In the genomic region with DNA sequence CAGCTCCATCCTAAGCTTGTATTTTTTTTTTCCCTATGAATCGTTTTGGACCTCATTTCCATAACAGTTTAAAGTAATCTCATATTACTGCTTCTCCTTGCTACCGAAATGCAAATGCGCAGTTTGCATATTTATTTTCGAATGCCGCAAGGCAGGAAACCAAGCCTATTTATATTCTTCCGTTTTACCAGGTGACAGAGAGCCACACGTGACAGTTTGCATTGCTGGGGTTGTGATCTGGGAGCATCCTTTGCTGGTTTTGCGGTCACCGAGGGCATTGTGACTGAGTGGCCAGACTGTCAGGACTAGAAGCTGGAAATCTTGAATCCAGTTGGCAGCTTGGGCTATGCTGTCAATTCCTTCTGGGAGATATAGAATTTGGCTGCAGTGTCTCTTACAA, we compare ENCODE assay signal across 13 mouse cellular contexts. TPM values are rescaled to one million over a fixed set of nuclear protein-coding genes. Genes with fewer than 3 reads are reported as not detected.
DNase-seq lines count a peak whose midpoint lies in the region; ATAC-seq and TF ChIP-seq lines count a peak whose summit lies in the region.
"Had no signal": no experiment of that assay in that cellular context is flagged by ENCODE, and none has a peak within 500 bp of the region (broad histone marks: within the 10 kb centered on the region; RNA-seq: fewer than 3 reads in every experiment).

No protein-coding gene starts in this region.

- no peak for TF ChIP-seq POLR2A in heart, adult 2 months (IDR thresholded peaks at IDR 0.05; ENCODE audit: insufficient read depth, low read depth, low read length)

- intact Hi-C loops in heart, adult 2 months (cut with DNase I), result no loop called here
- intact Hi-C loops in heart, postnatal 14 days (cut with DNase I), result no loop called here

- peak in 1 of 2 experiments; percentile 47 for DNase-seq in heart, adult 2 months
- no peak for DNase-seq in heart, postnatal 14 days
- DNase-seq in spleen, adult 18-20 months, result peak; percentile 48 to 55
- DNase-seq in spleen, postnatal 4 days (ENCODE audit: low spot score in 2 of 2), result no peak
- DNase-seq in thymus, postnatal 36 days, result peak; percentile 19 to 33
- DNase-seq in adrenal gland, adult 2 months, result no peak
- DNase-seq in embryo, embryonic 10 days (ENCODE audit: low spot score), result no peak
- DNase-seq: adrenal gland, postnatal 14 days; cerebellum, adult 11-12 months; lung, postnatal 10 days had no signal

- no peak for TF ChIP-seq EP300 in heart, adult 2 months (IDR thresholded peaks at IDR 0.05; ENCODE audit: insufficient read depth, low read depth, low read length)

- H3K79me2 ChIP-seq in heart, adult 2 months (replicated peaks; ENCODE audit: control insufficient read depth, insufficient read depth, low read length), result no peaks in the 10 kb centered on the region

- peaks cover 5% of the 10 kb centered on the region for H3K4me1 ChIP-seq in heart, adult 2 months (ENCODE audit: control insufficient read depth, insufficient read depth, low read length)
- H3K4me1 ChIP-seq: intestine, embryonic 15.5 days had no signal

- no peak for TF ChIP-seq CTCF in heart, adult 2 months (IDR thresholded peaks at IDR 0.05)

- H3K36me3 ChIP-seq in heart, adult 2 months (ENCODE audit: control insufficient read depth, insufficient read depth, low read length), result no peaks in the 10 kb centered on the region
- H3K36me3 ChIP-seq: intestine, embryonic 15.5 days had no signal

- H3K27ac ChIP-seq in heart, adult 2 months, result peak overlapping the region; percentile 24
- H3K27ac ChIP-seq: intestine, embryonic 15.5 days had no signal

- WGBS in heart, adult 2 months, result 29% methylated on average over 9 of the region's 9 CpGs

- H3K4me3 ChIP-seq in heart, adult 2 months, result no peak overlapping the region
- H3K4me3 ChIP-seq: intestine, embryonic 15.5 days had no signal

- no peak overlapping the region for H3K9ac ChIP-seq in heart, adult 2 months (ENCODE audit: low read depth, low read length)
- H3K9ac ChIP-seq: intestine, embryonic 15.5 days had no signal

- no peaks in the 10 kb centered on the region for H3K27me3 ChIP-seq in heart, adult 2 months (ENCODE audit: control insufficient read depth, insufficient read depth, low read length)
- H3K27me3 ChIP-seq: intestine, embryonic 15.5 days had no signal

- ATAC-seq in hematopoietic stem cell, adult 5-6 weeks (replicated peaks in 1 of 2; ENCODE audit: insufficient read depth in 1 of 2, low FRiP score in 2 of 2, low TSS enrichment in 1 of 2, low read depth in 1 of 2, poor library complexity in 2 of 2, severe bottlenecking in 2 of 2), result peak; percentile 86 to 89
- ATAC-seq: intestine, embryonic 15.5 days; Patski had no signal

RNA-seq across cellular contexts. Expression of a gene that starts 19.6 kb away (rescaled TPM):
- 100 to 1,000 TPM; 241 to 300 TPM for total RNA-seq in heart, adult 2 months (2021)
- 182 and 222 TPM in 2 replicates for polyA plus RNA-seq in heart, adult 2 months (2012; rRNA removed)
- total RNA-seq in heart, postnatal 14 days (2021), result 100 to 1,000 TPM; 172 to 178 TPM
- total RNA-seq in hematopoietic stem cell, adult 5-6 weeks (2017), result 0.20 and 0.38 TPM in 2 replicates
- total RNA-seq in adrenal gland, adult 2 months (2021), result 100 to 1,000 TPM in 1 of 2 experiments, 10 to 100 TPM in 1; 90.4 to 111 TPM
- 340 and 381 TPM in 2 replicates for polyA plus RNA-seq in adrenal gland, adult 2 months (2012; rRNA removed)

RNA-seq across cellular contexts. Expression of a gene that starts 44.3 kb away (rescaled TPM):
- 1 to 10 TPM; 7.3 to 7.7 TPM for total RNA-seq in heart, adult 2 months (2021)
- 12.9 and 19.8 TPM in 2 replicates for polyA plus RNA-seq in heart, adult 2 months (2012; rRNA removed)
- total RNA-seq in heart, postnatal 14 days (2021), result 10 to 100 TPM; 10.3 to 13.9 TPM
- 17.9 and 21.6 TPM in 2 replicates for total RNA-seq in hematopoietic stem cell, adult 5-6 weeks (2017)
- total RNA-seq in adrenal gland, adult 2 months (2021), result 10 to 100 TPM; 16.6 to 19.3 TPM
- 59.5 and 66.7 TPM in 2 replicates for polyA plus RNA-seq in adrenal gland, adult 2 months (2012; rRNA removed)

RNA-seq across cellular contexts. Expression of a gene that starts 58.7 kb away (rescaled TPM):
- 1 to 10 TPM; 4.1 to 4.3 TPM for total RNA-seq in heart, adult 2 months (2021)
- 17.0 and 20.4 TPM in 2 replicates for polyA plus RNA-seq in heart, adult 2 months (2012; rRNA removed)
- total RNA-seq in heart, postnatal 14 days (2021), result 1 to 10 TPM; 6.0 to 7.8 TPM
- total RNA-seq in hematopoietic stem cell, adult 5-6 weeks (2017), result 1.2 and 1.6 TPM in 2 replicates
- total RNA-seq in adrenal gland, adult 2 months (2021), result 10 to 100 TPM; 15.0 to 38.5 TPM
- 193 and 227 TPM in 2 replicates for polyA plus RNA-seq in adrenal gland, adult 2 months (2012; rRNA removed)

RNA-seq across cellular contexts. Expression of a gene that starts 59.4 kb away (rescaled TPM):
- 100 to 1,000 TPM; 117 to 131 TPM for total RNA-seq in heart, adult 2 months (2021)
- polyA plus RNA-seq in heart, adult 2 months (2012; rRNA removed), result 87.8 and 119 TPM in 2 replicates
- total RNA-seq in heart, postnatal 14 days (2021), result 100 to 1,000 TPM; 166 to 172 TPM
- total RNA-seq in hematopoietic stem cell, adult 5-6 weeks (2017), result 9.7 and 11.3 TPM in 2 replicates
- 10 to 100 TPM; 35.9 to 56.6 TPM for total RNA-seq in adrenal gland, adult 2 months (2021)
- polyA plus RNA-seq in adrenal gland, adult 2 months (2012; rRNA removed), result 81.5 and 101 TPM in 2 replicates

Comparison
In these comparisons a context has a peak if more than half of its experiments do, and no peak if none do; other contexts are left out.
1. DNase-seq: peak in spleen, adult 18-20 months (2 of 2) and thymus, postnatal 36 days (2 of 2); none in heart, postnatal 14 days (0 of 2), spleen, postnatal 4 days (0 of 2), adrenal gland, adult 2 months (single experiment) and embryo, embryonic 10 days (single experiment).
2. RNA of a gene that starts 19.6 kb away (total RNA-seq): 241 to 300 TPM in heart, adult 2 months, 172 to 178 TPM in heart, postnatal 14 days and 90.4 to 111 TPM in adrenal gland, adult 2 months; 0.20 to 0.38 TPM in hematopoietic stem cell, adult 5-6 weeks; every median in the first group is over 10 times any median in the second.